Comparison of ENCODE assay signal across 8 mouse cellular contexts in genomic region chr8:71591471-71592373, GRCm38 (mm10). TPM values are rescaled to one million over a fixed set of nuclear protein-coding genes. Genes with fewer than 3 reads are reported as not detected.
DNase-seq lines count a peak whose midpoint lies in the region; ATAC-seq lines count a peak whose summit lies in the region.

TSS of gene Pgls (plus strand) at chr8:71592176.

- peak; percentile 82 for DNase-seq in MEL-GATA-1-ER (ENCODE audit: extremely low read depth, low read depth)
- peak; percentile 97 for DNase-seq in cerebellum, adult 8-10 months
- peak; percentile 96 for DNase-seq in hindbrain, embryonic 10.5 days (ENCODE audit: low spot score)
- peak; percentile 92 to 96 for DNase-seq in layer of hippocampus, postnatal 10 days (ENCODE audit: low spot score in 2 of 2)
- DNase-seq in lung, postnatal 10 days, result peak; percentile 96
- DNase-seq in ovary, postnatal 36 days (ENCODE audit: low spot score), result peak; percentile 96
- peak; percentile 96 for DNase-seq in thymus, postnatal 25 days

- WGBS in hindbrain, embryonic 10.5 days, result under 1% methylated on average over 71 of the region's 71 CpGs

- H3K36me3 ChIP-seq in hindbrain, embryonic 10.5 days, result peaks cover 25% of the 10 kb centered on the region

- peak within 1 kb of the TSS; percentile 99 for H3K27ac ChIP-seq in hindbrain, embryonic 10.5 days

- H3K4me3 ChIP-seq in hindbrain, embryonic 10.5 days, result peak within 1 kb of the TSS; percentile 91

- H3K27me3 ChIP-seq in hindbrain, embryonic 10.5 days (ENCODE audit: insufficient read depth, poor library complexity, severe bottlenecking), result peaks cover 12% of the 10 kb centered on the region

- no peaks in the 10 kb centered on the region for H3K9me3 ChIP-seq in hindbrain, embryonic 10.5 days

- ATAC-seq in frontal cortex, adult (ENCODE audit: low TSS enrichment), result peak; percentile 68

- peaks cover 51% of the 10 kb centered on the region for H3K4me1 ChIP-seq in hindbrain, embryonic 10.5 days (replicated peaks)

RNA-seq across cellular contexts. Expression of gene Pgls, which starts in this region (rescaled TPM):
- 254 and 268 TPM in 2 replicates for polyA plus RNA-seq in hindbrain, embryonic 10.5 days (2016; fragmentation: Nextera tagmentation; extraction: Ambion mirVana)
- total RNA-seq in layer of hippocampus, postnatal 10 days (2021), result 10 to 100 TPM; 75.1 to 81.0 TPM

Comparison
In these comparisons a context has a peak if more than half of its experiments do, and no peak if none do; other contexts are left out.
1. Peak in every context shown above with its lines: DNase-seq, ATAC-seq, H3K4me3 ChIP-seq and H3K27ac ChIP-seq.